Mouse (Mus musculus) embryonic fibroblast, embryonic 13.5 days (primary cell): Measurements from ENCODE around the gene Gopc.

Source experiments
- CTCF ChIP-seq: IDR thresholded peaks from 2 replicates; pipeline ENCODE4 v1.5.1; 2011; ENCODE audit warnings: mild to moderate bottlenecking, control low read depth, low read length, moderate library complexity, borderline replicate concordance; ENCODE audit not compliant: insufficient read depth
- POLR2A ChIP-seq: IDR thresholded peaks from 2 replicates; pipeline ENCODE4 v1.6.1; 2011; ENCODE audit warnings: low read depth, mild to moderate bottlenecking, control low read depth, low read length, moderate library complexity

DNA sequence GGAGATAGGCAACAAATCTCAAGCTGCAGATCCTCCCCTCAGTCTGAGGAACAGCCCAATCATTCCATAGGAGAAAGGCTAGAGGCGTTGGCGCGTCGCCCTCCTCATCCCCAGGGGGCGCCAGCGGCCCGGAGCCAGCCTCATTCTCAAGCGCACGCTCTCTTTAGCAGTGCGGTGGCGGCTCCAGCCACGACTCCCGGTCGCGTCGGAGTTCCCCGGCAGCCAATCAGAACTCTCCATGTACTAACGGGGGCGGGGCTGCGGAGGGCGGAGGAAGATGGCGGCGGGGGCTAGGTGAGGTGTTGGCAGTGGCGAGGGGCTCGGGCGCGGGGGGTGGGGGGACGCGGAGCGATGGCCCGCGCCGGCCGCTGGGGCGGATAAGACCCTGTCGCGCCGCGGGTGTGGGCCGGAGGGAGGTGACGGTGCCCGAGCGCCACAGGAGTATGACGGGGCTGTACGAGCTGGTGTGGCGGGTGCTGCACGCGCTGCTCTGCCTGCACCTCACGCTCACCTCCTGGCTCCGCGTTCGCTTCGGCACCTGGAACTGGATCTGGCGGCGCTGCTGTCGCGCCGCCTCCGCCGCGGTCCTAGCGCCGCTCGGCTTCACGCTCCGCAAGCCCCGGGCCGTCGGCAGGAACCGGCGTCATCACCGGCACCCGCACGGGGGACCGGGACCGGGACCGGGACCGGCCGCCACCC is 35.5 kb upstream of the Gopc start, which contains the start of gene Nus1:
- TF ChIP-seq CTCF (peak; percentile 82), POLR2A (peak; percentile 64)
